Mouse (Mus musculus) heart, postnatal 10 days (tissue): Measurements from ENCODE around the gene Coro7. TPM values are rescaled to one million over a fixed set of nuclear protein-coding genes. Genes with fewer than 3 reads are reported as not detected.
"Not testable (repeated sequence)": the region's sequence is repeated elsewhere in the genome, so short reads cannot be mapped to it uniquely, and the experiment has no call there.

Source experiments
- DNase-seq, 2 experiments: peaks; one replicate each; pipeline ENCODE4 v3.0.0; 2021
- intact Hi-C: fragments of 180-260 bp; cut with DNase I; formaldehyde crosslinking; loops from one replicate; pipeline ENCODE4 v1.15.1; 2025
- total RNA-seq, 2 experiments: library from RNA; stranded (reverse); gene quantifications; 2 replicates each; pipeline ENCODE4 v1.2.3; 2021

Gene Coro7
- total RNA-seq, 2 experiments from 2014 or later, result 24.6 to 26.1 TPM

DNA sequence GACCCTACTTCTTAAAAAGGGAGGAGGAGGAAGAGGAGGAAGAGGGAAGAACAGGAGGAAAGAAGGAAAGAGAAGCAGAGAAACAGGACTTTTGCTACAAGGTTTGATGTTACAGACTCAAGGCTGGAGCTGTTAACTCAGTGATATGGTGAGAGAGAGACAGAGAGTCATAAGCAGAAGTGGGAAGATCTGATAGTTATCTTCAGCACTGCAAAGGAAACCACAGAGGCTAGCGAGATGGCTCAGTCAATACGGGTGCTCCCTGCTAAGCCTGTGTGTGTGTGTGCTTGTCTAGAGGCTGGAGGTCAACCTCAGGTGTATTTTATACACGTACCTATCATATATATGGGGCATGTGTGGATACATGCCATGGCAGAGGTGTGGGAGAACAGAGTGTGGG, 95.8 kb downstream of the Coro7 start:
- intact Hi-C loops, result no loop called here
- DNase-seq, result no peak

DNA sequence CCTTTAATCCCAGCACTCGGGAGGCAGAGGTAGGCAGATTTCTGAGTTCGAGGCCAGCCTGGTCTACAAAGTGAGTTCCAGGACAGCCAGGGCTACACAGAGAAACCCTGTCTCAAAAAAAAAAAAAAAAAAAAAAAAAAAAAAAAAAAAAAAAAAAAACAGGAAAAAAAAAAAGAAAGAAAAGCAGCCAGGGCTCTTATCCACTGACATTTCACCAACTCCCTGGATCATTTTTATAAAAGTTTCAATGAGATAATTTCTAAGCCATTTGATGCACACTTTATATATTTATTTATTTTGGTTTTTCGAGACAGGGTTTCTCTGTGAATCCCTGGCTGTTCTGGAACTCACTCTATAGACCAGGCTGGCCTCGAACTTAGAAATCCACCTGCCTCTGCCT, 98.4 kb downstream of the Coro7 start:
- DNase-seq, intact Hi-C loops: not testable (repeated sequence)

DNA sequence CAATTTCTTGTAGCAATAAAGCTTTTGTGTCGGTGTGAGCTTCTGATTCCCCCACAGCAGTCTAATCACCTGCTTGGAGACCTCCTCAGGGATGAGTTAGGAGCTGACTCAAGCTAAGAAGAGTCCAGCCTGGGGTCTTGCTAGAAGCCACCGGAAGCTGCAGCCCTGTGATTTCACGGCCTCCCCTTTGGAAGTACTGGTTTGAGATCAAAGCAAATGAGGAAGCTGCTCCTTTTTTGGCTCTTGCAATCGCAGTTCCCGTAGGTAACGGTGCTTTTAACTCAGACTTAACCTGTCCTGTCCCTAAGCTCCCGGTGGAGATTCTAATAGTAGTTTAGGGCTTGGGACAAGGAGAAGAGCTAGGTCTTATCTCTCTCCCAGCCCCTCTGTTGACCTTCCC, 100.9 kb downstream of the Coro7 start:
- intact Hi-C loops, result no loop called here
- no peak for DNase-seq

DNA sequence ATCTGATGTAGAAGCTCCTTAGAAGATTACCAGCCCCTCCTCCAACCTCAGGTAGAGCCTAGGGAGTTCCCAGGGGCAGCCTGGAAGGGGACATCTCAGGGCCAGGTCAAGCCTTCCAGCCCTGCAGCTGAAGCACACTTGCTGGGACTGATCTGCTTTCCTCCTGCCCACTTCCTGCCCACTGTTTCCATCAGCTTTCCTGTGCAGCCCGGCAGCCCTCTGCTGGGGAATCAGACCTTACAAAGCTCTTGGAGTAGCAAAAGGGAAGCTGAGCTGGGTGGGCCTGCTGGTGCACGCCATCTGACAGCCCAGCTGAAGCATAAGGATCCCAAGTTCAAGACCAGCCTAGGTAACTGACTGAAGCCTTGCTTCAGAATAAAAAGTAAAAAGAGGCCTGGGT, 102.7 kb downstream of the Coro7 start:
- DNase-seq, result no peak
- intact Hi-C loops, result no loop called here

Other genes starting within 250 kb of the Coro7 start
- gene Srl, start 138.0 kb downstream of the Coro7 start, total RNA-seq, result 1,000 to 10,000 TPM; 1,081 to 1,153 TPM
- 1 to 10 TPM; 4.1 to 4.3 TPM for gene Tfap4, start 119.9 kb downstream of the Coro7 start, total RNA-seq
- 10 to 100 TPM; 27.6 to 34.5 TPM for gene Glis2, start 85.1 kb downstream of the Coro7 start, total RNA-seq
- gene Pam16, start 54.8 kb downstream of the Coro7 start, total RNA-seq, result 100 to 1,000 TPM in 1 of 2 experiments, 10 to 100 TPM in 1; 96.6 to 125 TPM
- 10 to 100 TPM; 13.6 to 18.0 TPM for gene Vasn, start 39.8 kb downstream of the Coro7 start, total RNA-seq
- 100 to 1,000 TPM; 106 to 107 TPM for gene Dnaja3, start 39.8 kb downstream of the Coro7 start, total RNA-seq
- 1 to 10 TPM; 7.0 to 7.8 TPM for gene Nmral1, start 39.6 kb upstream of the Coro7 start, total RNA-seq
- 10 to 100 TPM; 71.1 to 73.4 TPM for gene Hmox2, start 46.6 kb upstream of the Coro7 start, total RNA-seq
- 10 to 100 TPM; 89.4 to 96.2 TPM for gene Cdip1, start 110.5 kb upstream of the Coro7 start, total RNA-seq
- not detected for gene 4930562C15Rik, start 155.6 kb upstream of the Coro7 start, total RNA-seq
- 10 to 100 TPM; 19.7 to 23.1 TPM for gene Ubald1, start 200.5 kb upstream of the Coro7 start, total RNA-seq
- gene Mgrn1, start 206.5 kb upstream of the Coro7 start, total RNA-seq, result 100 to 1,000 TPM; 186 to 187 TPM